Mouse (Mus musculus) CH12.LX (cell line): Measurements from ENCODE around the gene Cryab. TPM values are rescaled to one million over a fixed set of nuclear protein-coding genes. Genes with fewer than 3 reads are reported as not detected.
A peak's percentile ranks its signal among the peaks of the same experiment; 100 is the strongest.

Experiments used
- DNase-seq: peaks from one replicate; pipeline ENCODE4 v3.0.0-alpha.2; 2013; ENCODE audit errors: extremely low read depth
- H3K27ac ChIP-seq: 2 replicates; pipeline ENCODE4 v1.5.1; 2012; ENCODE audit warnings: low read depth, mild to moderate bottlenecking, control low read depth, moderate library complexity; ENCODE audit not compliant: insufficient read depth
- H3K27me3 ChIP-seq: replicated peaks from 2 replicates; pipeline ENCODE3; 2012; ENCODE audit warnings: inconsistent platforms
- H3K36me3 ChIP-seq, 2 experiments: replicated peaks in 1 of 2; 2 replicates each; pipeline versions ENCODE3 to v1.6.1; 2012; ENCODE audit warnings: inconsistent platforms in 1 of 2, low read length in 1 of 2, mild to moderate bottlenecking in 1 of 2, mixed read lengths in 1 of 2, moderate library complexity in 1 of 2; ENCODE audit not compliant: control insufficient read depth in 1 of 2, insufficient read depth in 1 of 2
- H3K4me1 ChIP-seq, 2 experiments: 2 replicates each; pipeline ENCODE4 v1.6.1; 2012; ENCODE audit warnings: inconsistent platforms in 1 of 2, moderate library complexity in 1 of 2; ENCODE audit not compliant: insufficient read depth in 2 of 2, control insufficient read depth in 1 of 2
- H3K4me2 ChIP-seq: 2 replicates; pipeline ENCODE4 v1.6.1; 2012; ENCODE audit warnings: low read depth, mild to moderate bottlenecking, control low read depth; ENCODE audit not compliant: poor library complexity, insufficient read depth, severe bottlenecking
- H3K4me3 ChIP-seq, 3 experiments: fragments of 150-350 bp in 1 of 3; sonication (generic) in 1 of 3; replicated peaks in 1 of 3; 2 replicates each; pipeline versions ENCODE3 to v1.5.1; 2011 to 2012; ENCODE audit warnings: low read depth in 2 of 3, low read length in 2 of 3, mild to moderate bottlenecking in 2 of 3, moderate library complexity in 2 of 3, control low read depth in 1 of 3, improper control_type of control experiment in 1 of 3, inconsistent platforms in 1 of 3, mixed read lengths in 1 of 3; ENCODE audit not compliant: poor library complexity in 1 of 3
- H3K79me2 ChIP-seq: replicated peaks from 2 replicates; pipeline ENCODE4 v1.6.1; 2012; ENCODE audit warnings: mild to moderate bottlenecking, moderate library complexity; ENCODE audit not compliant: control insufficient read depth, poor library complexity, insufficient read depth, severe bottlenecking; ENCODE audit errors: extremely low read depth
- H3K9ac ChIP-seq: 2 replicates; pipeline ENCODE4 v1.6.1; 2012; ENCODE audit warnings: low read depth, mild to moderate bottlenecking, control low read depth, moderate library complexity; ENCODE audit not compliant: insufficient read depth
- H3K9me3 ChIP-seq: replicated peaks from 2 replicates; pipeline ENCODE3; 2012; ENCODE audit warnings: low read length, inconsistent platforms, mixed read lengths
- BHLHE40 ChIP-seq: IDR thresholded peaks from 2 replicates; pipeline ENCODE4 v1.6.1; 2011; ENCODE audit warnings: mild to moderate bottlenecking, low read depth, low read length, improper control_type of control experiment
- CHD1 ChIP-seq: IDR thresholded peaks from 2 replicates; pipeline ENCODE4 v1.6.1; 2012; ENCODE audit warnings: low read depth, low read length, improper control_type of control experiment, inconsistent platforms
- CTCF ChIP-seq, 2 experiments: IDR thresholded peaks in 1 of 2; conservative IDR thresholded peaks in 1 of 2; 2 replicates each; pipeline ENCODE4 v1.5.1; 2011 to 2012; ENCODE audit warnings: low read depth in 2 of 2, low read length in 2 of 2, improper control_type of control experiment in 1 of 2, inconsistent platforms in 1 of 2, mild to moderate bottlenecking in 1 of 2, moderate library complexity in 1 of 2
- EP300 ChIP-seq: IDR thresholded peaks from 2 replicates; pipeline ENCODE4 v1.6.1; 2011; ENCODE audit warnings: low read length, improper control_type of control experiment
- ETS1 ChIP-seq: conservative IDR thresholded peaks from 2 replicates; pipeline ENCODE4 v1.6.1; 2012; ENCODE audit warnings: low read depth, mild to moderate bottlenecking, inconsistent platforms, low read length, improper control_type of control experiment, moderate library complexity
- GABPA ChIP-seq: IDR thresholded peaks from 2 replicates; pipeline ENCODE4 v1.6.1; 2012; ENCODE audit warnings: low read depth, low read length, improper control_type of control experiment, inconsistent platforms; ENCODE audit not compliant: insufficient replicate concordance
- HCFC1 ChIP-seq: IDR thresholded peaks from 2 replicates; pipeline ENCODE4 v1.6.1; 2012; ENCODE audit warnings: low read depth, mild to moderate bottlenecking, inconsistent platforms, low read length, improper control_type of control experiment
- IRF4 ChIP-seq: IDR thresholded peaks from 2 replicates; pipeline ENCODE4 v1.6.1; 2014; ENCODE audit warnings: low read depth, mild to moderate bottlenecking, inconsistent platforms, low read length, improper control_type of control experiment
- JUND ChIP-seq: conservative IDR thresholded peaks from 2 replicates; pipeline ENCODE4 v1.6.1; 2011; ENCODE audit warnings: low read depth, low read length, improper control_type of control experiment
- MAZ ChIP-seq: IDR thresholded peaks from 2 replicates; pipeline ENCODE4 v1.6.1; 2012; ENCODE audit warnings: low read depth, mild to moderate bottlenecking, inconsistent platforms, low read length, improper control_type of control experiment, moderate library complexity
- PAX5 ChIP-seq: IDR thresholded peaks from 2 replicates; pipeline ENCODE4 v1.6.1; 2012; ENCODE audit warnings: low read length, inconsistent platforms, mixed read lengths
- POLR2AphosphoS2 ChIP-seq: IDR thresholded peaks from 2 replicates; pipeline ENCODE4 v1.6.1; 2011; ENCODE audit warnings: low read depth, low read length, improper control_type of control experiment
- RAD21 ChIP-seq: IDR thresholded peaks from 2 replicates; pipeline ENCODE4 v1.6.1; 2011; ENCODE audit warnings: low read depth, mild to moderate bottlenecking, low read length, improper control_type of control experiment, moderate library complexity
- RCOR1 ChIP-seq: conservative IDR thresholded peaks from 2 replicates; pipeline ENCODE4 v1.6.1; 2012; ENCODE audit warnings: low read depth, mild to moderate bottlenecking, inconsistent platforms, low read length, improper control_type of control experiment
- SIN3A ChIP-seq: IDR thresholded peaks from 2 replicates; pipeline ENCODE4 v1.6.1; 2012; ENCODE audit warnings: low read length, improper control_type of control experiment, inconsistent platforms
- TBP ChIP-seq: conservative IDR thresholded peaks from 2 replicates; pipeline ENCODE4 v1.6.1; 2011; ENCODE audit warnings: low read depth, low read length, improper control_type of control experiment
- TCF12 ChIP-seq: IDR thresholded peaks from 2 replicates; pipeline ENCODE4 v1.6.1; 2014; ENCODE audit warnings: low read depth, mild to moderate bottlenecking, inconsistent platforms, low read length, improper control_type of control experiment
- USF1 ChIP-seq: IDR thresholded peaks from 2 replicates; pipeline ENCODE4 v1.6.1; 2014; ENCODE audit warnings: low read depth, mild to moderate bottlenecking, inconsistent platforms, low read length, improper control_type of control experiment
- USF2 ChIP-seq: conservative IDR thresholded peaks from 2 replicates; pipeline ENCODE4 v1.6.1; 2011; ENCODE audit warnings: low read depth, low read length, improper control_type of control experiment
- ZC3H11A ChIP-seq: IDR thresholded peaks from 2 replicates; pipeline ENCODE4 v1.6.1; 2012; ENCODE audit warnings: low read depth, mild to moderate bottlenecking, inconsistent platforms, low read length, improper control_type of control experiment
- dilution Hi-C: fragments of 300-500 bp; cut with MboI; formaldehyde crosslinking; loops from 2 replicates; pipeline ENCODE4 v1.14.3; 2020; ENCODE audit warnings: low sequenced_read_pairs; ENCODE audit not compliant: extremely low pct_unique_long_range_greater_than_20kb, extremely low pct_ligation_motif_present
- in situ Hi-C: fragments of 300-500 bp; cut with MboI; formaldehyde crosslinking; loops from 3 replicates; pipeline ENCODE4 v1.14.3; 2019; ENCODE audit warnings: low sequenced_read_pairs, low pct_ligation_motif_present, low pct_unique_long_range_greater_than_20kb, mixed read lengths
- polyA plus RNA-seq: library from polyadenylated mRNA; unstranded; fragments of >175 nt; gene quantifications from 2 replicates; pipeline ENCODE4 v1.2.1, GENCODE M21; 2012; ENCODE audit warnings: low read depth; ENCODE audit not compliant: insufficient read length
- total RNA-seq, 2 experiments: library from RNA; depleted of rRNA; stranded (reverse); fragments of 300-350 nt in 1 of 2; fragments of >200 nt in 1 of 2; gene quantifications; 2 replicates each; pipeline ENCODE4 v1.2.3; 2012 to 2014

Gene Cryab
- total and polyA plus RNA-seq, 3 experiments: not detected

GRCm38 (mm10) chr9:50775662-50776126 lies 24.6 kb downstream of the Cryab start:
- H3K27ac ChIP-seq: no peak overlapping the region
- H3K4me3 ChIP-seq: peak overlapping the region; percentile 76 to 89 (median 80)
- peak overlapping the region; percentile 57 for H3K4me2 ChIP-seq
- H3K4me1 ChIP-seq: peaks cover 3 to 13% of the 10 kb centered on the region in 2 experiments; a peak in 3 of 4 replicates
- in situ Hi-C loops: no loop called here
- no peak for DNase-seq
- peaks cover 21 to 50% of the 10 kb centered on the region in 2 experiments for H3K36me3 ChIP-seq
- dilution Hi-C loops: no loop called here
- H3K79me2 ChIP-seq: peaks cover 4% of the 10 kb centered on the region
- peak overlapping the region; percentile 95 for H3K9ac ChIP-seq
- H3K27me3 ChIP-seq: no peaks in the 10 kb centered on the region
- TF ChIP-seq BHLHE40 (0 out of 2 replicates have a peak, but pooled peaks have one; percentile 9), CTCF (conservative IDR thresholded peaks at IDR 0.05 in 1 of 2, IDR thresholded peaks at IDR 0.05 in 1 of 2; ENCODE audit: low read depth in 2 of 2, low read length in 2 of 2) (no peak)
- TF ChIP-seq, all 38 proteins: peak for 1
- no peaks in the 10 kb centered on the region for H3K9me3 ChIP-seq

DNA sequence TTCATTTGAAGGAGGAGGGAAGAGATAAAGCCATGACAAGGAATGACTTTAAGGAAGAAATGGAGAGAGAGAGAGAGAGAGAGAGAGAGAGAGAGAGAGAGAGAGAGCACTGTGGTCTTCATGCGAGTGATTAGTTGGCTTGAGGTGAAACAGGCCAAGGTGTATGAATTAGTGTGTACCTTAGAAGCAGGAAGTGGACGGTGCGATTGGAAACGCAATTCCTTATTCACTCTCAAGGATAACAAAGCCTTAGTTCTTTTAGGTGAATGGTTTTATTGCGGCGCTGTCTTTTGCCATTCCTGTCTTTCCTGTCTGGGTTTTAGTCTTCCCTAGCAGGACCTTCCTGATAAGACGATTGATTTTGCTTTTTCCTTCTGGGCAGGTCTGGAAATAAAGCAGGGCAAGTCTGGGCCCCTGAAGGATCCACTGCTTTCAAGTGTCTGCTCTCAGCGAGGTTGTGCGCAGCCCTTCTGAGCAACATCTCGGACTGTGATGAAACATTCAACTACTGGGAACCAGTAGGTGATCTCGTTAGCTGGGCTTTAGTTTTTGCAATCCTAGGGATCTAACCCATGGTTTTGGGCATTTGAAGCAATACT lies 25.1 kb downstream of the Cryab start:
- DNase-seq: no peak
- no peaks in the 10 kb centered on the region for H3K27me3 ChIP-seq
- no peak for TF ChIP-seq EP300
- no peak for TF ChIP-seq SIN3A
- no peak for TF ChIP-seq BHLHE40
- TF ChIP-seq RAD21: no peak
- TF ChIP-seq RCOR1: no peak
- TF ChIP-seq USF1: no peak
- no peak for TF ChIP-seq TCF12
- TF ChIP-seq CHD1: no peak
- TF ChIP-seq USF2: no peak
- no peak for TF ChIP-seq MAZ
- TF ChIP-seq IRF4: no peak
- TF ChIP-seq HCFC1: no peak
- no peak for TF ChIP-seq ETS1
- no peak for TF ChIP-seq GABPA
- no peak for TF ChIP-seq POLR2AphosphoS2
- TF ChIP-seq PAX5: no peak
- TF ChIP-seq JUND: no peak
- no peak for TF ChIP-seq TBP
- TF ChIP-seq ZC3H11A: no peak
- TF ChIP-seq CTCF (conservative IDR thresholded peaks at IDR 0.05 in 1 of 2, IDR thresholded peaks at IDR 0.05 in 1 of 2; ENCODE audit: low read depth in 2 of 2, low read length in 2 of 2): no peak
- TF ChIP-seq, all 38 proteins: peak for 0
- H3K36me3 ChIP-seq: peaks cover 24 to 51% of the 10 kb centered on the region in 2 experiments
- peaks cover 3 to 13% of the 10 kb centered on the region in 2 experiments; a peak in 3 of 4 replicates for H3K4me1 ChIP-seq
- dilution Hi-C loops: no loop called here
- H3K4me3 ChIP-seq: peak overlapping the region; percentile 76 to 89 (median 80)
- H3K4me2 ChIP-seq: peak overlapping the region; percentile 57; the same call in 1 of the 2 replicates
- peak overlapping the region; percentile 95; the same call in 1 of the 2 replicates for H3K9ac ChIP-seq
- no peak overlapping the region for H3K27ac ChIP-seq
- in situ Hi-C loops: no loop called here
- peaks cover 4% of the 10 kb centered on the region for H3K79me2 ChIP-seq
- no peaks in the 10 kb centered on the region for H3K9me3 ChIP-seq
